Mouse (Mus musculus) spleen, embryonic (tissue): ENCODE measurements around the gene Slco4c1.

Source experiments
- CTCF ChIA-PET: fragments of 350-600 bp; sonication (Branson Sonifier 250); formaldehyde crosslinking; loops from one replicate; lab custom pipeline; 2022; lab: Charles Lee

Gene Slco4c1

DNA sequence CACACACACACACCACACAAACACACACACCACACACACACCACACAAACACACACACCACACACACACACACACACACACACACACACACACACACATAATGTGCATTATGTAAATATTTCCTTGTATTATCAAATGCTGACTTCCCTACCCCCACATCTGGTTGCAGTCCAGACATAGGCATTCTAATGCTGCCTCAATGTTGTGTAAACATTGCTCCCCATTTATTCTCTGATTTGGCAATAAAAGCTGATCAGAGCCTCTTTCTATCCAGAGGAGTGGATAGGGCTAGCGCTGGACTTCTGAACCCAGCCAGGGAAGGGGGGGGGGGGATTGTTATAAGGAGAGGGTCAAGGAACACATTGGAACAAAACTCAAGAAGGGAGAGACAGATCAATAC, 101.7 kb downstream of the Slco4c1 start:
- CTCF ChIA-PET, result interaction anchor here (0.7 kb wide), 1 partner anchor 8 kb away, joined by 3 read pairs; no protein-coding TSS in a partner anchor

DNA sequence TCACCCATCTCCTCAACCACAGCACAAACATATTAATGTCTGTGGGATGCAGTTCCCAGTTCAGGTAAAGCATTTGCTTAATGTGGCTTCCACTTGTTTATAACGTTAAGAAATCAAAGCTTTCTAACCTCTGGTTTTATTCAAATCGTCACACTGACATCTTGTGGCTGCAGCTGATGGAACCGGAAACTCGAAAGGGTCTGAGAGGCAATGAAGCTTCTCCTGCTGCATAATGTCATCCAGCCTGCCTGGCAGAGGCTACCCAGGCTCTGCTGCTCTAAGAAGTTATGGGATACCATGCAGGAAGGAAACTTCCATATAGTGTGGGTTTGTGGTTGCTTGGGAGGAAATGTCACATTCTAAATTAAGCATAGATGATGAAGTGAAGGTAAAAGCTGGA, 103.7 kb downstream of the Slco4c1 start:
- CTCF ChIA-PET, result no interaction called here

DNA sequence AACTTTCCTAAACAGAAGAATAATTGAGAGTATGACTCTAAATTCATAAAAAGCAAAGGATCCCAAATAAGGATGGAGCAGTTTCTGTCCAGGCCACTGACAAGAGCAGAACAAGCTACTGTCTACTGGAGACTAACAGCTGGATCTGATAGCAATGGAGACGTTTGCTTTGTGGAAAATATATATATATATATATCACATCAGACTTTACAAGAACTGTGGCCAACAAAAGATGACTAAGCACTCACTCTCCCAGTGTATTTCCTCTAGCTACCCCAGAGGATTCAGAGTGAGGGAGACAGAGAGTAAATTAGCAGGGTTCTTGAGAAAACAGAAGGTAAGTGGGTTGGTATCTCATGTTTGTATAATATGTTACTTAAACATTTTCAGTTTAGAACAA, 105.4 kb downstream of the Slco4c1 start:
- CTCF ChIA-PET, result no interaction called here
